Mouse (Mus musculus) stomach, postnatal 0 days (tissue): ENCODE results near the gene Kifc3.
A peak's percentile ranks its signal among the peaks of the same experiment; 100 is the strongest.

Experiments used
- CTCF ChIP-seq: IDR thresholded peaks from 2 replicates; pipeline ENCODE4 v1.5.1; 2016; ENCODE audit warnings: antibody characterized with exemption, low read depth, mild to moderate bottlenecking, moderate library complexity
- EP300 ChIP-seq: optimal IDR thresholded peaks from 2 replicates; pipeline ENCODE3; 2016; ENCODE audit warnings: antibody characterized with exemption

DNA sequence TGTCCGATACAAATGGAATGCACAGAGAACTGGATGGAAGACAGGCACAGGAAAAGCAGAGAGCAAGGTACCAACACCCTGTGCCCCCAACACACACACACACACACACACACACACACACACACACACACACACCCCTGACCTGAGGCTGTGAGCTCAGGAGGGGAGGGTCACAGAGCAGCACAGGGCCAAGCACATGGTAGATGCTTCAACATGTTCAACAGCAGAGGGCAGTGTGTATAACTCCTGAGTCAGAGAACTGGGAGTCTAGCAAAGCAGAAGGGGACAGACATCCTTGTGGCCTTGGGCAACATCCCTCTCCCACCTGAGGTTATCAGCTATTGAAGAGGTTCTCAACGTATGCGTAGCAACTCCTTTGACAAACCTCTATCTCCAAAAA, 88.9 kb downstream of the Kifc3 start:
- TF ChIP-seq EP300 (no peak), CTCF (peak; percentile 84)
